Mouse (Mus musculus) large intestine, adult 2 months (tissue): ENCODE data around the gene Fbxl21. TPM values are rescaled to one million over a fixed set of nuclear protein-coding genes. Genes with fewer than 3 reads are reported as not detected.

ENCODE experiments used
- DNase-seq: peaks from one replicate; pipeline ENCODE4 v3.0.0-alpha.2; 2012; ENCODE audit warnings: low read depth, low spot score
- WGBS: fragments of 180-500 bp; shearing (Covaris S2); methylation state at CpG from one replicate; pipeline ENCODE4 v1.1.7; 2018; 5-methylcytosine and 5-hydroxymethylcytosine counted together
- polyA plus RNA-seq: library from polyadenylated mRNA; depleted of rRNA; stranded (reverse); fragments of >200 nt; gene quantifications from 2 replicates; pipeline ENCODE4 v1.2.3, GENCODE M21; 2012; rRNA removed

The Fbxl21 gene
- polyA plus RNA-seq: 1.7 TPM in 2 replicates

- WGBS: 1% methylated on average over 56 of the region's 56 CpGs
- peak; percentile 74 for DNase-seq
Observed at GRCm38 (mm10) chr13:56522081-56522820, at the start of gene Fbxl21. Gene Fbxl21, plus strand, starts transcription at chr13:56522472.

GRCm38 (mm10) chr13:56472661-56473060, 49.6 kb upstream of the Fbxl21 start:
- no peak for DNase-seq

GRCm38 (mm10) chr13:56475363-56475762, 46.9 kb upstream of the Fbxl21 start:
- 22% methylated on average over 4 of the region's 4 CpGs for WGBS
- no peak for DNase-seq

More at GRCm38 (mm10) chr13:56472661-56473060, 49.6 kb upstream of the Fbxl21 start:
- WGBS: 90% methylated on average over 9 of the region's 9 CpGs

- no peak for DNase-seq
Observed at GRCm38 (mm10) chr13:56476790-56477189, 45.5 kb upstream of the Fbxl21 start.

GRCm38 (mm10) chr13:56477271-56477670, 45.0 kb upstream of the Fbxl21 start:
- WGBS: 39% methylated on average over 6 of the region's 6 CpGs
- DNase-seq: no peak

More at GRCm38 (mm10) chr13:56476790-56477189, 45.5 kb upstream of the Fbxl21 start:
- 64% methylated on average over 5 of the region's 5 CpGs for WGBS

- DNase-seq: no peak
- 79% methylated on average over 6 of the region's 6 CpGs for whole genome bisulfite sequencing
Observed at GRCm38 (mm10) chr13:56478027-56478426, 44.2 kb upstream of the Fbxl21 start.

- DNase-seq: no peak
- 75% methylated on average over 3 of the region's 3 CpGs for WGBS
Observed at GRCm38 (mm10) chr13:56482146-56482545, 40.1 kb upstream of the Fbxl21 start, which contains the start of gene Il9. Gene Il9, minus strand, starts transcription at chr13:56482246.

GRCm38 (mm10) chr13:56488012-56488411, 34.3 kb upstream of the Fbxl21 start:
- DNase-seq: no peak
- WGBS: 28% methylated on average over 5 of the region's 5 CpGs

GRCm38 (mm10) chr13:56494440-56494839, 27.8 kb upstream of the Fbxl21 start:
- no peak for DNase-seq
- WGBS: 60% methylated on average over 3 of the region's 3 CpGs

- DNase-seq: no peak
- 65% methylated on average over 3 of the region's 3 CpGs for WGBS
Observed at GRCm38 (mm10) chr13:56500132-56500531, 22.1 kb upstream of the Fbxl21 start.

- DNase-seq: no peak
- WGBS: 79% methylated on average over 8 of the region's 8 CpGs
Observed at GRCm38 (mm10) chr13:56500636-56501035, 21.6 kb upstream of the Fbxl21 start.

- WGBS: 56% methylated on average over 6 of the region's 6 CpGs
- DNase-seq: no peak
Observed at GRCm38 (mm10) chr13:56501866-56502420, 20.3 kb upstream of the Fbxl21 start.

GRCm38 (mm10) chr13:56506871-56507496, 15.3 kb upstream of the Fbxl21 start:
- no peak for DNase-seq
- 68% methylated on average over 6 of the region's 6 CpGs for WGBS

GRCm38 (mm10) chr13:56509796-56510195, 12.5 kb upstream of the Fbxl21 start:
- DNase-seq: no peak
- WGBS: 76% methylated on average over 2 of the region's 2 CpGs

- no peak for DNase-seq
Observed at GRCm38 (mm10) chr13:56513595-56513994, 8.7 kb upstream of the Fbxl21 start.

- no peak for DNase-seq
Observed at GRCm38 (mm10) chr13:56516311-56516710, 6.0 kb upstream of the Fbxl21 start.

GRCm38 (mm10) chr13:56516816-56517215, 5.5 kb upstream of the Fbxl21 start:
- 52% methylated on average over 7 of the region's 7 CpGs for WGBS
- DNase-seq: no peak

More at GRCm38 (mm10) chr13:56516311-56516710, 6.0 kb upstream of the Fbxl21 start:
- 64% methylated on average over 4 of the region's 4 CpGs for WGBS

GRCm38 (mm10) chr13:56522821-56523167, 522 bp downstream of the Fbxl21 start:
- WGBS: 4% methylated on average over 8 of the region's 8 CpGs
- no peak for DNase-seq

- no peak for DNase-seq
- WGBS: 73% methylated on average over 12 of the region's 12 CpGs
Observed at GRCm38 (mm10) chr13:56526871-56527270, 4.6 kb downstream of the Fbxl21 start.

- 96% methylated on average over 7 of the region's 7 CpGs for WGBS
- DNase-seq: no peak
Observed at GRCm38 (mm10) chr13:56527846-56528245, 5.6 kb downstream of the Fbxl21 start.

- no peak for DNase-seq
- 90% methylated on average over 11 of the region's 11 CpGs for WGBS
Observed at GRCm38 (mm10) chr13:56528281-56528680, 6.0 kb downstream of the Fbxl21 start.
